Mouse (Mus musculus): ENCODE results near the gene Dock9.

DNA sequence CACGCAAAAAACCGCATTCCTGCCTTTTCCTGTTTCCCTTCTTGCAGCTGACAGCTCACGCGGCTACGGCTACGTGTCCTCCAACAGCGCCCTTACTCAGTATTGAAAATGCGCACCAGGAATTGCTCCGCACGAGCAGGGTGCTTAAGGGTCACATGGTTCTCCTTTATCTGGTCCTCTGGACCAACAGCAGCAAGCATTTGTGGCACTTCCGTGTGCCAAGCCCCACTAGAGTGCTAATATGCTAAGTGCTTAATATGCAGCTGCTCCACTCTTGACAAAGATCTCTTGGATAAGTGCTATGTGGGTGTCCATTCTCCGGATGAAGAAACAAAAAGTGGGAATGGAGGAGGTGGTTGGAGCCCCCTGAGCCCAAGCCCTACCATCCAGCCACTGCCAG lies 10.7 kb downstream of the Dock9 start:
- TF ChIP-seq CTCF (IDR thresholded peaks at IDR 0.05; ENCODE audit: control insufficient read depth, insufficient read depth, low read length) (no peak), POLR2A (IDR thresholded peaks at IDR 0.05; ENCODE audit: borderline replicate concordance, control insufficient read depth, low read depth, low read length) (no peak)
